Mouse (Mus musculus) embryonic fibroblast, embryonic 13.5 days (primary cell): Measurements from ENCODE around the gene Pgap1.

Experiments
- CTCF ChIP-seq: IDR thresholded peaks from 2 replicates; pipeline ENCODE4 v1.5.1; 2011; ENCODE audit warnings: mild to moderate bottlenecking, control low read depth, low read length, moderate library complexity, borderline replicate concordance; ENCODE audit not compliant: insufficient read depth
- POLR2A ChIP-seq: IDR thresholded peaks from 2 replicates; pipeline ENCODE4 v1.6.1; 2011; ENCODE audit warnings: low read depth, mild to moderate bottlenecking, control low read depth, low read length, moderate library complexity

- TF ChIP-seq CTCF: no peak
- no peak for TF ChIP-seq POLR2A
Observed at GRCm38 (mm10) chr1:54493496-54493895, 64.0 kb downstream of the Pgap1 start.
